Mouse (Mus musculus) embryo, embryonic 10.5 days (tissue): ENCODE results near the gene Olfr170.
"Not testable (repeated sequence)": the region's sequence is repeated elsewhere in the genome, so short reads cannot be mapped to it uniquely, and the experiment has no call there.

ENCODE experiments used
- DNase-seq: peaks from one replicate; pipeline ENCODE4 v3.0.0-alpha.2; 2015; ENCODE audit warnings: low spot score

The Olfr170 gene

DNA sequence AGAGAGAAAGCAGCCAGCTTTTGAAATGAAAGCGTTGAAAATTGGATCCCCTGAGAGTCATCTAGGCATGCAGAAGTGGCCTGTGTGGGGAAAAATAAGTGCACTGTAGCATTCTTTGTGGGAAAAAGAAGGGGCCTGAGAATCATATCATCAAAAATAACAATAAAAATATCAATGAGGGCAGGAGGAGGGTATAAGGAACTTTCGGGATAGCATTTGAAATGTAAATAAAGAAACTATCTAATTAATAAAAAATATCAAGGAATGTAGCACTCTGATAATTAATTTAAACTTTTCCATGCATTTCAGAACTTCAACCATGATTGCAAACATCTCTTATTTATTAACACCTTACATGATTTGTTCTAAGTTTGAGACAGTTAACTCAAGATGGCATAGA lies at the start of gene Olfr170:
Gene Olfr170, minus strand, starts transcription at position 101 of the 400 bp plus-strand sequence.
- not testable (repeated sequence) for DNase-seq

GRCm38 (mm10) chr16:19629816-19630215 lies 18.1 kb upstream of the Olfr170 start, which contains the start of gene Olfr171:
Gene Olfr171 (minus strand): TSS chr16:19629916.
- DNase-seq = no peak

GRCm38 (mm10) chr16:19603166-19603565 lies 8.5 kb downstream of the Olfr170 start:
- DNase-seq = no peak

DNA sequence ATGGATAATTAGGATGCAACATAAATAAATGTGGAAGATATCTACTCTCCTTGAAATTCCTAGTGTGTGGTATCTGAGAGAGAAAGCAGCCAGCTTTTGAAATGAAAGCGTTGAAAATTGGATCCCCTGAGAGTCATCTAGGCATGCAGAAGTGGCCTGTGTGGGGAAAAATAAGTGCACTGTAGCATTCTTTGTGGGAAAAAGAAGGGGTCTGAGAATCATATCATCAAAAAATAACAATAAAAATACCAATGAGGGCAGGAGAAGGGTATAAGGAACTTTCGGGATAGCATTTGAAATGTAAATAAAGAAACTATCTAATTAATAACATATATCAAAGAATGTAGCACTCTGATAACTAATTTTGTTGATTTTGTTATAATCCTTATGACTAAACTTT lies 40.0 kb downstream of the Olfr170 start, which contains the start of gene Olfr169:
Gene Olfr169, minus strand, starts transcription at position 101 of the 400 bp plus-strand sequence.
- not testable (repeated sequence) for DNase-seq
